Mouse (Mus musculus) kidney, adult 2 months (tissue): ENCODE measurements at regions not wholly inside any gene's neighbourhood (a gene's known extent, or its start where the extent isn't known, plus 50 kb on each side); places are given as distances from the start of the nearest gene placed in this dataset.

Experiments
- CTCF ChIP-seq: fragments of 200-500 bp; conservative IDR thresholded peaks from 2 replicates; pipeline ENCODE4 v1.5.1; 2011; ENCODE audit warnings: low read depth, mild to moderate bottlenecking, control low read depth, low read length, moderate library complexity, mixed read lengths; ENCODE audit not compliant: insufficient read depth, insufficient read length
- POLR2A ChIP-seq: fragments of 200-500 bp; IDR thresholded peaks from one replicate; pipeline ENCODE4 v1.6.1; 2011; ENCODE audit warnings: low read depth, low read length, control low read depth

DNA sequence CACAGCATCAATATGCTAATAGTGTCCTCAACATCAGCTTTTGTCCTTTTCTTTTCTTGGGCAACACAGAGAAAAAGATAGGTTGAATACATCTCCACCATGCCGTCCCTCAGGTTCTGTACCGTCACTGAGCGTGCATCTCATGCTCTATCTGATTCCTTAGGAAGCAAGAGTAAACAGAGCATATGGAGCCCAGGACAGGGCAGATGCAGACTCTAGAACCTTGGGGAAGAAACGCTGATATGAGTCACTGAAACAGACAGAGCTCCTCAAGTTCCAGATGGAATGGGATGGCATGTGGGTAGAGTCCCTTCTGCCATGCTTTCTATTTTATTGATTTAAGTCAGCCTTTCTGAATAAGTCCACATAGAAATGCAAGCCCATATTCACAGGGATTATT lies 206.9 kb downstream of the Hace1 start:
- no peak for TF ChIP-seq CTCF
- TF ChIP-seq POLR2A: no peak
